Mouse (Mus musculus) NIH3T3 (cell line): ENCODE results near the gene Esrrg.

ENCODE experiments used
- DNase-seq: peaks from one replicate; pipeline ENCODE4 v3.0.0-alpha.2; 2012; ENCODE audit warnings: low read depth

Gene Esrrg

DNA sequence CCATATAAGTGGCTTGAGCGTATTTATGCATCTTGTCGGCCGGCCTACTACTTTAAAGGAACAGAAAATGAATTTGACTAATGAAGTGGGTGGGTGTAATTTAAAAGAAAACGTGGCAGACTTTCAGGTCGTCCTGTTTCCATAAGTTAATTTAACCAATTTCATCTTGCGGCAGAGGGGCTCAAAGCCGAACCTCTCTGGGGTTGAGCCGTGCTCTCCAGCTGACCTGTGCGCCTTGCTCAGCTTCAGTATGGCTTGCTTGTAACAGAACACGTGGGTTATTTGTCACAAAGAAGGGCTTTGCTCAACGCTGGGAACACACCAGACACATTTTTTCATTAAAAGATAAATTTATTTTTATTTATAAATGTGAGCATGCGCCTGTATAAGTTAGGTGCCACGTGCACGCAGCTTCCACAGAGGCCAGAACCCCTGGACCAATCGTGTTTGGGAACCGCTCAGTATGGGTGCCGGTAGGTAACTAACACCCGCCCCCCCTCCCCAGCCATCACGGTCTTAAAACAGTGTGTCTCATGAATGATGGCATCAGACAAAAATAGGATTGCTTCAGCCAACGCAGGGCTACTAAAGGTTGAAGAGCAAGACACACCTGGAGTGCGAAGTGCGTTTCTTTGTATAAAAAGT, 546.7 kb downstream of the Esrrg start:
- no peak for DNase-seq

- no peak for DNase-seq
Observed at GRCm38 (mm10) chr1:188156520-188156919, 547.9 kb downstream of the Esrrg start.

DNA sequence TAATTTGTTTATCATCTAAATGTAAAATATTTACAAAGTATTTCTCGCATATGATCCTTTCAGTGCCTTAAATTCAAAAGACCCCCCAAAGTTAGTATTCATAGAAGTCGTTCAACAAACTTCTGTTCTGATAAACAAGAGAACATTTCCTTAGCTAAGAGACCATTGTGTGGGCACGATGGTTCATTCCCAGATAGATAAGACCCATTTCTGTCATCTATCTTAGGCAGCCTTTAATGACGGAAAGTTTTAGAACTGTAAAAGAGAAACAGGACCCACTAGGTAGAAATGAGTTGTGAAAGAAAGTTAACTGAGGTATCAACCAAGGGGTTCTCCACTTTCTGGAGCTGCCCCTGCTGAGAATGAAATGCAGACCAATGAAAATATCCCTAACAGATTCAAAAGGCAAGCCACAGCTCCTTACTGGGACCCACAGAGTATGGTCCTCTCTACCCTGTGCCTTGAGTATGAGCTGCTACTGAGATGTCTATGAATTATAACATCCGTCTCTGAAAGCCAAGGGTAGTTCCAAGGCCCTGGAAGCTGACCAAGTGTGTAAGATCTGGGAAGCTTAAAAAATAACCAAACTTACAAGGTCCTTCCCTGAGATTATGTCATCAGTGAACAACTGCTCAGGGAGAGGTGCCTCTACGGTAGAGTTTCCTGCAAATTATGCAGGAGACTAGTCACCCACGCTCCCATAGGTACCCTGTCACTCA, 548.8 kb downstream of the Esrrg start:
- DNase-seq = no peak

DNA sequence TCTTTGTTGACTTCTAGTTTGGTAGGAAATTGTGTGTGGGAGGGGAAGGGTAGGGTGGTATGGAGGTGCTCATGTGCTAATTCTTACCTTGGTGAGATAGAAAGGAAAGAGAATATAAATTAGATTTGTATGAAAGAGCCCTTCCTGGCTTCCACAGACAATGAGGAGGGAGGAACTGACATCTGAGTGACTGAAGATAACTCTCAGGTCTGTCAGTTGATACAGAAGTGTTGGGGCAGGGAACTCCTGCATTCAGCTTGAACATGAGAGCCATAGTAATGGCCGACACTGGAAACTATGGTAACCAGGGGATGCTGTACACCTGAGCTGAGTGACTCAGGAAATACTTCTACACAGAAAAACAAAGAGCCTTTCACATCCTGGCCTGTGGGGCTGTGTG, 550.1 kb downstream of the Esrrg start:
- no peak for DNase-seq

DNA sequence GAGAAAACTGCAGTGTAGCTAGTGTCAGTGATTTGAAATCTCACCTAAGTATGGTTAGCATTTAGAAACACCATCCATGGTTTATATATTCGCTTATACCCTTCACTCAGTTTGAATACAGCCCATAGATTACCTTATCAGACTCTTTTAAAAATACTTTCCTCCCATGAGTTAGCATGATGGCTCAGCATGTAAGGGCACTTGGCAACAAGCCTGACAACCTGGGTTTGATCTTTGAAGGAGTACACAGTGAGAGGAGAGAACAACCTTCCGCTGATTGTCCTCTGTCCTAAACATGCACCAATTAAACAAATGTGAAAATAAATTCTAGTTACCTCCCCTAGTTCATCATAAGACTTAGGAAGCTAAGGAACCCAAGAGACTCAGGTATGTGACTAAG, 550.5 kb downstream of the Esrrg start:
- no peak for DNase-seq

DNA sequence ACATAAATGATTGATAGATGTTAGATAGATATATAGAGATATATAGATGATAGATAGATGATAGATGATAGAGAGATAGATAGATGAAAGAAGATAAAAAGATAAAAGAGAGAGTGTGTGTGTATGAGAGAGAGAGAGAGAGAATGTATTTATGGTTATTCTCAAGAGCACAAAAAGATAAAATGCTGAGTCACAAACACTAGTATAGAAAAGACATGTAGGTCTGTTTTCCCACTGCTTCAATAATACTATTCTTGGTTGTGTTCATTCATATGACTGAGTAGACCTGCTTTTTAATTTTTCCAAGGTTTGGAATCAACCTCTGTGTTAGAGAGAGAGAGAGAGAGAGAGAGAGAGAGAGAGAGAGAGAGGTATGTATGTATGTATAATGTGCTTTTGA, 554.5 kb downstream of the Esrrg start:
- DNase-seq = no peak

DNA sequence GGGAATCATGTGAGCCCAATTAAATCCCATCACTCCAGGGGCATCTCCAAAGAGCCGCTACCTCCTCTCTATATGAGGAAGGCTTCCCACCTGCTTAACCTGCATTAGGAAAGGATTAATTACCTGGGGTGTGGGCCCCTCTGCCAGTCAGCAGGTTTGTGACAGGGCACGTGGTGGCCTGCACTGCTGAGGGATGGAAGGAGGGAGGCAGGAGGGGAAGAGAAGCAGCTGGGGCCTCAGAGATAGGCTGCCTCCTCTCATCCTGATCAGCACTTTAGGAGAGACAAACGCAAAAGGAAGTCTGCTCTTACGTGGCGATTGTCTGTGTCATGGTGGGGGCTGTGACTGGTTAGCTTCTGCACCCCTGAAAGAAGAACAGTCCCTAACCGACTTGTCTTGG, 555.7 kb downstream of the Esrrg start:
- DNase-seq = no peak

- DNase-seq = no peak
Observed at GRCm38 (mm10) chr1:188173859-188174258, 565.3 kb downstream of the Esrrg start.

DNA sequence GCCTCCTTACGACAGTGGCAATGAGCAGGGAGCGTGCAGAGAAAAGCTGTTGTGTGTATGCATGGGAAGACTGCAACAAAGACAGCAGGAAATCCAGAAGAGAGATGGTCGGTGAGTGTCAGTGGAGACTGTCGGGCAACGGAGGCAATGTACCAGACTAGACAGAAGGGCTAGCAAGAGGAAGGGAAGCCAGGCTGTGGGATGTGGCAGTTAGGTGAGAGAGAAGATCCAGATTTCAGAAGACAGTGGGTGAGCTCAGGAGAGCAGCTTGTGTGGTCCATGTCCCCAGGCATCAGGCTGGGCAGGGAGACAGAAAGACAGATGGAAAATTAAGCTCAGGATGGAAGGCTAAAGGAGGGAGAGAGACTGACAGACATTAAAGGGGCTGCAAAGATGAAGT, 574.4 kb downstream of the Esrrg start:
- no peak for DNase-seq

DNA sequence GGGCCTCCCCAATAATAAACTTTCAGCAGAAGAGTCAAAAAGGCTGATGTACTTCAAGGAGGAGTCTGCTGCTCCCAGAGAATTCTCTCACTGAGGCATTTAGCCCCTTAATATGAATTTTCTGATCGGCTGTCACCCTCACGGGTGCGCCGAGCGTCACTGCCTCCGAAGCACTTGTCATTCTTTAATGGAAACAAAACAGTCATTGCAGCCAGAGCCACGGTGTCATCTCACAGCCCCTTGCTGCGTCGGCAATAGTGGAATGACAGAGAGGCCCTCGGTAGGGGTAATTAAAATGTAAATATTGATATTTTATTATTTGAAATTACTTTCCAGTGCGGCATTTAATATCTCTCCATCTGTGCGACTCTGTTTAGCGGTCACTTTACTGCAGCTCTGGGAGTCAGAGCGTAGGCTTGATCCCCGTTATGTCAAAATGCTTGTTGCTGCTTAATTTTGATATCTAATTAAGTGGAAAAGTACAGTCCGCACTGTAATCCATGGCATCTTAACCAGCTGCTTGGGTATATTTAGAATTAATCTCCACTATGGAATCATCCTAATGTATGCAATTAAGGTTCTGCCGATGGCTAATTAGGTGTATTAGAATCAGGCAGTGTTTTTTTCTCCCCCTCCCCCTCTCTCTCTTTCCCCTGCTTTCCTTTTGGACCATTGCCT, 578.0 kb downstream of the Esrrg start:
- no peak for DNase-seq

- no peak for DNase-seq
Observed at GRCm38 (mm10) chr1:188192971-188193370, 584.4 kb downstream of the Esrrg start.

- DNase-seq = no peak
Observed at GRCm38 (mm10) chr1:188207421-188207820, 598.8 kb downstream of the Esrrg start.

DNA sequence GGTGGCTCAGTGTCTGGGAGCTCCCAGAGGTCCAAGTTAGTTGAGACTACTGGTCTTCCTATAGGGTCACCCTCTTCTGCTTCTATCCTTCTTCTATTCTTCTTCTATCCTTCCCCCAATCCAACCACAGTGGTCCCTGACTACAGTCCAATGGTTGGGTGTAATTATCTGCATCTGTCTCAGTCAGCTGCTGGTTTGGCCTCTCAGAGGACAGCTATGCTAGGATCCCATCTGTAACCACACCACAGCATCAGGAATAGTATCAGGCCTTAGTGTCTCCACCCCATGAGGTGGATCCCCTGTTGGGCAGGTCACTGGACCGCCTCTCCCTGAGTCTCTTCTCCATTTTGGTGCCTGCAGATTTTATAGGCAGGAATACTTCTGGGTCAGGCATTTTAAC, 600.4 kb downstream of the Esrrg start:
- DNase-seq = no peak

DNA sequence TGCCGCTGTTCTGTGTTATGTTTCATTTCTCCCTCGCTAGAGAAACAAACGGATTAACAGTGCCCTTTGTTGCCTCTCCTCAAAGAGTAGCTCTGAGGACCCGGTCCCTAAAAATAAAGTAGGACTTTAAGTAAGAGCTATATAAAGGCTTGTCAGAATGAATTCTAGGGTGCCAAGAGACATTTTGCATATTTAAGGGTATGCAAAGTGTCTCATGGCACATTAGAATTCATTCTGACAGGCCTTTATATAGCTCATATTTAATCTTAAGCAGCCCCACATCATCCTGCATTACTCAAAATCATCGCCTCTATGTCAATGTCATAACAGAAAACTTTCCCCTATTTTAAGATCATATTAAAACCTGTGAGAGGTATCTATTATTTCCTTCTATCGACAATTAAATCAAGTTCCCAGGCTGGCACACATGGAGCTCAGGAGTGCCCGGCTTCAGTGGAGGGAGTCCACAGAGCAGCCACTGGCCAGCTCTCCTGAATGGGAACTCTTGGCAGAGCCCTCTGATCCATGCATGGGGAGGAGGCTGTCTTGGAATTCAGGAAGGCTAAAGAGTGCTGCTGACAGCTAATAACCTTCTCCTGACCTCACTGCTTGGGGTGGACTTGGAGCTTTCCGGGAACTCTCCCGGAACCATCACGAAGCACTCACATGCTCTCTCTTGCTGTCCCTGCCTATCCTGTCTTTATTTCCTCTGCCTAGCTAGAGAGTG, 606.5 kb downstream of the Esrrg start:
- peak; percentile 14 for DNase-seq

DNA sequence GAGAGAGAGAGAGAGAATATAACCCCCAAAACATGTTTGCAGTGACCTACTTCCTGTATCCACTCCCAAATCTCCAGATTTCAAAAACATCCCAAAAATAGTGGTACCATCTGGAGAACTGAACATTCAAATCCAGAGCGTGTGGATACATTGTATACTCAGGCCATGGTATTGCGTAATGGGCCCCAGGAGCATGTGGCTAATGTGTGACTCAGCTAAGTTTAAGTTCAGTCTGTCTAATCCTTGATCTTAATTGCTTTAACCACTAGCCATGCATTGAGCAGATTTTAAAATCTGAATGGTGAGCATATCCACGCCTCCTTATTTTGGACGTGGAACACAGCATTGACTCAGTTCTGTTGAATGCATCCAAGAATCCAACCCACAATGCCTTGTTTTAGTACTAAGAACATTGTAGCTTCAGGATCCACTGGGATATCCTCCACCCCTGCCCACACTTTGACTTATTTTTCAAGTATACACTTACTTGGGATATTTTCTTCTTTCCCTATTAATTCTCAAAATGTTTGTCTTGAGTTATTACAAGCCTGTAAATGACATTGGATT, 612.7 kb downstream of the Esrrg start:
- DNase-seq = peak; percentile 91

DNA sequence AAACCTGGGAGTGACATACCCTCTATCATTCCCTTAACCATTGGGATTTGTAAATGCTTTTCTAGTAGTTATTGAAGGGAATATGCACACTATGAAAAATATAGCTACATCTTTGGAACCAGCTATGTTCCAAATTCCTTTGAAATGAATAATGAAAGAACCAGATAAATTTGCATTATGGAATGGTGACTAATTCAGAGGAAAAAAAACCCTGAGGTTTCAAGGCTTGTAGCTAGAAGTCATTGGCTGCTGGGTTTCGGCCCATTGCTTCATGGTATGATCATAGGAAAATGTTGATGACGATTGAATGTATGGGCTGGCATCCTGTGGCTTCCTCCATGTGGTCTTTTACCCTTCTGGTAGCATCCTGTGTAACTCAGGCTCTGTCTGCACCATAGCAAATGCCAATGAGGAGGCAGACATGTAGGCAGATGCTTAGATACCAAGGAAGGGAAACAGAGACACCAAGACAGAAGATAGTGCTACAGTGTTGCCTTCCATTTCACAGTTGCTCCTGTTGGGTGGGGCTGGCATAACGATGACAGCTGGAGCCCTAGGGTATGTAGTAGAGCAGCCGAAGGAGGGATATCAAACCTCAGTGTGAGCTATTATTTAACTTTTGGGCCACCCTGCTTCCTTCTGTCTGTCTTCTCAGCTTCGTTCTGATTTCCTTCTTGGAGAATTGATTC, 624.6 kb downstream of the Esrrg start:
- DNase-seq = peak; percentile 74

GRCm38 (mm10) chr1:188238636-188239035, 630.0 kb downstream of the Esrrg start:
- DNase-seq = peak; percentile 90

GRCm38 (mm10) chr1:188241766-188242165, 633.2 kb downstream of the Esrrg start:
- peak; percentile 79 for DNase-seq

GRCm38 (mm10) chr1:188257500-188257899, 648.9 kb downstream of the Esrrg start:
- DNase-seq = no peak

- no peak for DNase-seq
Observed at GRCm38 (mm10) chr1:188260259-188261107, 651.9 kb downstream of the Esrrg start.
